Mouse (Mus musculus) gastrocnemius, postnatal 36 days (tissue): ENCODE measurements at regions not wholly inside any gene's neighbourhood (a gene's known extent, or its start where the extent isn't known, plus 50 kb on each side); places are given as distances from the start of the nearest gene placed in this dataset.
A peak's percentile ranks its signal among the peaks of the same experiment; 100 is the strongest.

Source experiments
- DNase-seq, 2 experiments: peaks; one replicate each; pipeline ENCODE4 v3.0.0; 2022
- intact Hi-C: fragments of 180-260 bp; cut with DNase I; formaldehyde crosslinking; loops from one replicate; pipeline ENCODE4 v1.15.1; 2025

- no peak for DNase-seq
- intact Hi-C loops, result no loop called here
These were observed 65.2 kb downstream of the Slc30a10 start for GRCm38 (mm10) chr1:185519811-185520210.

DNA sequence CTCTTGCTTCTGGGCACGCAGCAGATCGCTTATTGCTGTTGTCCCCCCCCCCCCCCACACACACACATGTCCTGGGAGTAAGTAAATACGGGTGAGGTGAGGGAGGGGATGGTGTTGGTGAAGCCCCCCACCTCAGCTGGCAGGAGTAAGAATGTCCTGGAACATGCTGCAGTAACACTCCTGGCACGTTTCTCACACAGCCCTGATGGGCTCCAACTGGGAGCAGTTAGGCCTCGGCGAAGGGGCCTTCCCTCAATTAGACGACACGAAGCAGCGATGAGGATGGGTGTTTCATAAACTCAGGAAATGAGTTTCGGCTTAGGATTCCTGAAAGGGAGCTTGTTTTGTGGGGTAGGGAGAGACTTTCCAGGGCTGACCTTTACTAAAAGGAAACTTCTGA is 69.4 kb downstream of the Slc30a10 start:
- DNase-seq, result no peak
- intact Hi-C loops, result no loop called here

DNA sequence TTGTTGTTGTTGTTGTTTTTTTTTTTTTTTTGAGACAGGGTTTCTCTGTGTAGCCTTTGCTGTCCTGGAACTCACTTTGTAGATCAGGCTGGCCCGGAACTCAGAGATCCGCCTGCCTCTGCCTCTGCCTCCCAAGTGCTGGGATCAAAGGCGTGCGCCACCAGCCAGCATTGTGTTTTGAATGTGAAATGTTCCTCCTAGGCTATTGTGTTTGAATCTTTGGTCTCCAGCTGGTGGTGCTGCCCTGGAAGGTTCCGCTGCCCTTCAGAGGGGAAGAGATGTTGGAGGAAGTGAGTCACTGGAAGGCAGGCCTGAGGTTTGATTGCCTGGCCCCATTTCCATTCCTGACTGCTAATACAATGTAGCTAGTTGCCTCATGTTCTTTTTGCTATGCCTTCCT is 78.8 kb downstream of the Slc30a10 start:
- no peak for DNase-seq
- intact Hi-C loops, result no loop called here

- intact Hi-C loops, result no loop called here
- DNase-seq, result no peak
These were observed 79.5 kb downstream of the Slc30a10 start for GRCm38 (mm10) chr1:185534129-185534528.

GRCm38 (mm10) chr1:185535321-185535720 is 80.7 kb downstream of the Slc30a10 start:
- peak in 1 of 2 experiments; percentile 14 for DNase-seq
- intact Hi-C loops, result no loop called here

DNA sequence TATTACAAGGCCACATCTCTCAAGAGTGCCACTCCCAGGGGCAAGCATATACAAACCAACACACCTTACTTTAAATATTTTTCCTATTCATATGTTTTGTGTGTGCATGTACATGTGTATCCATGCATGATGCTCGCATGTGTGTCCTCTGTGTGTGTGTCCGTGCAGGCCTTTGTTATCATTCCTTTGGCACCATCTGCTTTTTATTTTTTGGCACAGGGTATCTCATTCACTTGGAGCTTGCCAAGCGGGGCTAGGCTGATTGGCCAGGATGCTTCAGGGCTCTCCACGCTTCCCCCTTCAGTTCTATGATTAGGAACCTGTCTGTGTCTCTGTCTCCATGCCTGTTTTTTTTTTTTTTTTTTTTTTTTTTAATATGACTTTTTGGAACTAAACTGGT is 82.6 kb downstream of the Slc30a10 start:
- intact Hi-C loops, result no loop called here
- no peak for DNase-seq

GRCm38 (mm10) chr1:185539458-185539857 is 84.8 kb downstream of the Slc30a10 start:
- DNase-seq, result no peak
- intact Hi-C loops, result no loop called here

- DNase-seq, result no peak
- intact Hi-C loops, result loop anchor here (5.0 kb wide), 2 partner anchors 136 to 1171 kb away; no protein-coding TSS in a partner anchor
These were observed 91.7 kb downstream of the Slc30a10 start for GRCm38 (mm10) chr1:185546346-185546745.

DNA sequence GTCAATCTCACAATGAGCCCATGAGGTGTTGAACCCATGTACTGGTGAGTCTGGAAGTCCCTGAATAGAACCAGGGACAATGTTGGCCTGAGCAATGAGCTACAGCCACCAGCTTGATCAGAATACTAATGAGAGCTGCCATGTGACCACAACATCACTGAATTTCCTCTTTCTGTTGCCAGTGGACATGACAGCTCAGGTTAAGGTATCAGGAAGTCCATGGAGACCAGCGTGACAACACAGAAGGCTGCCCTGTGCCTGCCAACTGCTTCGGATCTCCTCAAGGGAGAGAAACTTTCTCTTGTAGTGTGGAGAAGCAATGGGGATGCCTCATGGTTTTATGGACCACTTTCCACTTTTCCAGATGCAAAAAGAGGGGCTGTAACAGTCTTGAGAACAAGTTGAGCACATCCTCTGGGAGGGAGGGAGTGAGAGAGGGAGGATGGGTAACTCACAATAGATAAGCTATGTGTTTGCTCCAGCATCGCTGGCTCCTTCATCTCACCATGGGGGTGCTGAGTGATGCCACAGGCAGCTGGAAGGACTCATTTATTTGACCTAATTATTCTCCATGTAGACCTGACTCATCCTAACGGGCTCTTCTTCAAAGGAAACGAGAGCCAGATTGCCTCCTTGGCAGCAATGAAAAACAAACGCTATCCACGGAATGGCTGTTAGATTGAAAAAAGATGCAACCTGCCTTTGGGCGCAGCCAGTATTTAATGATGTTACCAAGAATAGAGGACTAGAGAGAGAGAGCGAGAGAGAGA is 118.3 kb downstream of the Slc30a10 start:
- no peak for DNase-seq
- intact Hi-C loops, result no loop called here

- no peak for DNase-seq
- intact Hi-C loops, result no loop called here
These were observed 120.3 kb downstream of the Slc30a10 start for GRCm38 (mm10) chr1:185574978-185575377.

DNA sequence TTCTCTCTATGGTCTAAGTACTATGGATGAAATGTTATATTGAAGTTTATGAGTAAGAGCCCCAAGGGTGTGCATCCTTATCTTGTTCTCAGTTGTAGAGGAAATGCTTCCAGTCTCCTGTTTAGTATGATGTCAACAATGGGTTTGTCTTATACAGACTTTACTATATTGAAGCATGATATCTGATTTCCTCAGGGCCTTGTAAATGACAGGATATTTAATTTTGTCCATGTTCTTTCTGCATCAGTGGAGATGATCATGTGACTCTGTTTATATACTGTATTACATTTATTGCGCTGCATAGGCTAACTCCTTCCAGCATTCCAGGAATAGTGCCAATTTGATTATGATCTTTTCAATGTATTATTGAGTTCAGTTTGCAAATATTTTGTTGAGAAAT is 125.2 kb downstream of the Slc30a10 start:
- DNase-seq, result no peak
- intact Hi-C loops, result no loop called here

- intact Hi-C loops, result no loop called here
- no peak for DNase-seq
These were observed 130.7 kb downstream of the Slc30a10 start for GRCm38 (mm10) chr1:185585191-185585870.

DNA sequence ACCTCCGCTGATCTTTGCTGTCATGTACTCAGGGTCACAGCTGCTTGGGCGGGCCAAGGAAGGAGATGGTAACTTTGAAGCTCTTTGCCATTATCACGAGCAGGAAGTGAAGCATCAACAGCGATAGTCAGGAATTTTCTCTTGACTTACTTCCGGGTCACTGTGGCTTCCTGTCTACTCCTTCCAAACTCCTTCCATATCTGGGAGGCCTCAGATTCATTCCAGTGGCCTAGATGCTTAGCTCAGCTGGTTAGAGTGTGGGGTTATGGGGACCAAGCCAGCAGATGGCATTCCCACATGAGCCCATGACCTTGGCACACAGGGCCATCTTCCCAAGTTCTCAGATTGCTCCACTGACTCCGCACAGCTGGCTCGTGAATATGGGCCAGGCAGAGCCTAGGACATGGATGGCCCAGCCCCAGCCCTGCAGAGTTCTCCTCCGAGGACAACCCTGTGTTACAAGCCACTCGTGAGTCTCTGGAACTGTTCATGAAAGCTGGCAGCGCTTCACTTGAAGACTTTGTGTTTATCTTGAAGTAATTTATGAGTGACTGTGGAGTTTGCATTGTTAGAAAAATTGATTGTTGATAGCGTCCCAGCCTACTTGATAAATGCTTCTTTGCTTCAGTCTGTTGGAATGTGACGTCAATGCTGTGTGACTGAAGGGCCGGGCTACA is 133.2 kb downstream of the Slc30a10 start:
- DNase-seq, result peak; percentile 27 to 33
- intact Hi-C loops, result no loop called here

DNA sequence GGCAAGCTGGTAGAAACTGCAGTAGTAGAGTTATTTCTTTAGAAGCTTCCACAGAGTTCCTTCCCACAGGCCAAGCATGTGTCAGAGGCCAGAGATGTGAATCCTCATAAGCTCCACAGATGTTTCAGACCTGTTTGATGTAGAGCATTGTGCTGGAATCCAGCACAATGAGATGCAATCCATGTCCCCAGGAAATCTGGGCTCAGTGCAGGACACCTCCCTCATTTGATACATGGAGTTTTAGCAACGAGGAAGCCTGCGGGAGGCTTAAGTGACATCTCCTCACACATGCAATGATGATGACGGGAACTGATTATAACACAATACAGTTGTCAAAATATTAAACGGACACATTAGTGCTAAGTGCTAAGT is 133.7 kb downstream of the Slc30a10 start:
- no peak for DNase-seq
- intact Hi-C loops, result no loop called here

- DNase-seq, result no peak
- intact Hi-C loops, result no loop called here
These were observed 142.2 kb downstream of the Slc30a10 start for GRCm38 (mm10) chr1:185596815-185597214.

- DNase-seq, result no peak
These were observed 143.9 kb downstream of the Slc30a10 start for GRCm38 (mm10) chr1:185598514-185598913.

GRCm38 (mm10) chr1:185601166-185601565 is 146.5 kb downstream of the Slc30a10 start:
- DNase-seq, result no peak
- intact Hi-C loops, result no loop called here

More at GRCm38 (mm10) chr1:185598514-185598913, 143.9 kb downstream of the Slc30a10 start:
- intact Hi-C loops, result no loop called here

DNA sequence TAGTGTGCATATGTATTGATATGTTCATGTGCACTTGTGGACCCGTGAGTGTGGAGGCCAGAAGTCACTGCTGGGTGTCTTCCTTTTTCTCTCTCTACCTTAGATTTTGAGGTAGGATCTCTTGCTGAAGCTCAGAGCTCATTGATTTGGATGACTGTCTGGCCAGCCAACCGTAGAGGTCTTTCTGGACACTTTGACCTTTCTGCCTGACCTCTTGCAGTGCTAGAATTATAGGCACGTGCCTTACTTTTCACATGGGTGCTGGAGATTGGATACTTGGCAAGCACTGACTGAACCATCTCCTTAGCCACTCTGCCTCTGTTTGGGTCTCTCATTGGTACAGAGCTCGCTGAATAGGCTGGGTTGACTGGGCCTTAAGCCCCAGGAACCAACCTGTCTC is 151.3 kb downstream of the Slc30a10 start:
- intact Hi-C loops, result no loop called here
- no peak for DNase-seq

DNA sequence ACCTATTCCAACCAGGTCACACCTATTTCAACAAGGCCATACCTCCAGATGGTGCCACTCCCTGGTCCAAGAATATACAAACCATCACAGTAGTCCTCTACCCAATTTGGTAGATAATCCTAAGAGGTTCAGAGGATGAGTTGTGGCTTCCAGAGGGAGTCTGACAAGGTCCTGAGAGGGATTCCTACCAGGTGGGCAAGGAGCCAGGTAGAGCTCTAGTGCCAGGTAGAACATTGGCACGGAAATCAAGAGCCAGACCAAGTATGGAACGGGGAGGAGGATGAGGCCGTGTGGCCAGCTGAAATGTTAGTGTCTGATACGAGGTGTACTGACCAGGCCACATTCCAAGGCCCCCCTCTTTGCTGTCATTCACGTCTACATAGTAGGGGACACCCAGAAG is 153.0 kb downstream of the Slc30a10 start:
- intact Hi-C loops, result no loop called here
- no peak for DNase-seq

GRCm38 (mm10) chr1:185608440-185608839 is 153.8 kb downstream of the Slc30a10 start:
- no peak for DNase-seq
- intact Hi-C loops, result no loop called here

DNA sequence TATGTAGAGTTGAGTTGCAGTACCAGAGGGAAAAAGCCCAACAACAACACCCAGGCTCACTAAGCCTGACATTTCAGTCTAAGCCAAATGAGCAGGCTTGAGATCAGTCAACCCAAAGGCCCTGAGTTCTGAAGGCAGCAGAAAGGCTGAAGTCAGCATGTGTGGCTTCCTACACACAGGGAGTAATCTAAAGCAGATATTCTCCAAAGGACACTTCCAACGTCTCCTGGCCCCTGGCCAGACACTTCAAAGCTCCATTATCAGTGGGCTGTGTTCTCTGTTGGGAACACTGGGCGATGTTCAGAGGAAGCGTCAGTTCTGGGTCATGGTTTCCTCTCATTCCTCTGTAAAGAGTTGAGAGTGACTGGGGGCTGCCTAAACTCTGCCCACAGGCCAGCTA is 155.9 kb downstream of the Slc30a10 start:
- no peak for DNase-seq
- intact Hi-C loops, result no loop called here
